Mouse (Mus musculus) adrenal gland, adult (tissue): Measurements from ENCODE around the gene Pdk1.
"Not testable (repeated sequence)": the region's sequence is repeated elsewhere in the genome, so short reads cannot be mapped to it uniquely, and the experiment has no call there.

ENCODE experiments used
- DNase-seq, 2 experiments: peaks; one replicate each; pipeline ENCODE4 v3.0.0; 2022 to 2023; ENCODE audit warnings: low spot score in 1 of 2; ENCODE audit not compliant: inconsistent age in 2 of 2

Pdk1 gene

DNA sequence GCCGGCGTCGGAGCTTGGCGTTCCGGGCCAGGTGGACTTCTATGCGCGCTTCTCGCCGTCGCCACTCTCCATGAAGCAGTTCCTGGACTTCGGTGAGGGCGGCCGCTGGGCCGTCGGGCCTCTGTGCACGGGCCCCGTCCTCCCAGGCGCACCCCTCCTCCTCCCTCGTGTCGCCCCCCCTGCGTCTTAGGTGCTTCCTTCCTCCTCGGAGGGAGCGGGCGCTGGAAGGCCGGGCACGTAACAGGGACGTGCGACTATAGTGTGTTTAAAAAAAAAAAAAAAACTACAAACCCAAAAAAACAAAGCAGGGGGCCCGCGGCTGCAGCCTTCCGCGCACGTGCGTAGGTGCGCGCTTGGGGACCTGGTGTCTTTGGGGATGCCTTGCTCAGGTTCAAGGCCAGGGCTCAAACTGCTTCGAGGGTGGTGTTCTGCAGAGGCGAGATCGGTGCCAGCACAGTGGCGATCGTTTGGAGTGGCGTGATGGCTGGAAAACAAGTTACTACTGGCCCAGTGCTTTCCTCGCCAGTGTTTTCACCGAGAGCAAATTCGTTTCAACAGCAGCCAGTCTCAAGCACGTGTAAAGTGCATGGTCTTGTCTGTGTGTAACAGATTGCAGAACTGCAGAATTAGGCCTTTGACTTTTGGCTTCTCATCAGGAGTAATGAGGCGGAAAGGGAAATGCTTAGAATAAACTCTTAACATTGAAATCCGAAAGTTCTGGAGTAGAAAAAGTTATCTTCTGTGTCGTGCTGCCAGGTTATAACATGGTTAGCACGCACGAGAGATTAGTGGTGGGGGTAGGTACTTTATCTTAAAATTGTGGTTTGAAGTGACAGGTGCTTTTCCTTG is 674 bp downstream of the Pdk1 start:
- peak; percentile 52 to 82 for DNase-seq

DNA sequence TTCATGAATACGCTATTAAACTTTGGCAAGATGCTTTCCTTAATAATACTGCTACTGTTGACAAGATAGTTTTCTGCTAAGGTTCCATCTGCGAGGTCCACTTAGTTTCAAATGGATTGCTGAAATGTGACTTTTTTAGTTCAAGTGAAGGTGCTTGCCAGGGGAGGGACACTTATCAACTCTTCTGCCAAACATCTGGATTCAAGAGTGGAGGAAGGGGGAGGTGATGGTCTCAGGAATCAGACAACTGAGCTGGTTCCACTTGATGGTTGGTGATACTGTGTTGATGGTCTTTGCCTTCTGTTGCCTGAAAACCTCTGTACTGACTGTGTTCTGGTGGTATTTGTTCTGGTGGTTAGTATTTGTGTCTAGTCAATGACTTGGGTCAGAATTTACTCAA is 1.4 kb downstream of the Pdk1 start:
- no peak for DNase-seq

- DNase-seq, result no peak
Measured at GRCm38 (mm10) chr2:71874836-71875235, 1.8 kb downstream of the Pdk1 start.

DNA sequence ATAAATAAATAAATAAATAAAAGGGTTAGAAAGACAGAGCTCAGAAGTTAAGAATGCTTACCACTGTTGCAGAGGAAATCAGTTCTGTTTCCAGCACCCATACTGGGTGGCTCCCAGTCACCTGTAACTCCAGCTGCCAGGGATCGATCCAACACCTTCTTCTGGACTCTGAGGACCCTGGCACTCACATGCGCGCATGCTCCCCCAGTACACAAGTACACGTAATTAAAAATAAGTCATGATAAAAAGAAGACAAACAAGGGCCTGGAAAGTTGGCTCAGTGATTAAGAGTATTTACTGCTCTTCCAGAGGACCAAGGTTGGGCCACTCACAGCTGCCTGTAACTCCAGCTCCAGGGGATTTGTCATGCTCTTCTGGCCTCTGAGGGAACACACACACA is 4.8 kb downstream of the Pdk1 start:
- DNase-seq, result no peak

DNA sequence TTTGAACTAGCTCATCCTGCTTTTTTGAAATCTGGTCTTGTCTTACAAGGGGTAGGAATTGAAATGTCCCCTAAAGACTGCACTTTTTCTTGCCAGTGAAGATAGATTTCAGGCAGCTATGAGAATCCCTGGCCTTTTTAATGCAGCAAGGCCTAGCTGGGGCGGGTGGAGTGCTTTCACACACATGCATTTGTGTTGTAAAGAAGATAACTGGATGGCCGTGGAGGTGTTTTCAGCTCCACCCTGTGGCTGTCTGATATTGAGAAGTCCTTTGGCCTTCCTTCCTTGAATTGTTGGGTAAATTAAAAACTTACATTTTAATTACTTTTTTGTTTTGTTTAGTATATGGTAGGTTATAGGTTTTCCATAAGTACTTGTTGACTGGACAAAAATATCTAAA is 5.4 kb downstream of the Pdk1 start:
- DNase-seq, result no peak

DNA sequence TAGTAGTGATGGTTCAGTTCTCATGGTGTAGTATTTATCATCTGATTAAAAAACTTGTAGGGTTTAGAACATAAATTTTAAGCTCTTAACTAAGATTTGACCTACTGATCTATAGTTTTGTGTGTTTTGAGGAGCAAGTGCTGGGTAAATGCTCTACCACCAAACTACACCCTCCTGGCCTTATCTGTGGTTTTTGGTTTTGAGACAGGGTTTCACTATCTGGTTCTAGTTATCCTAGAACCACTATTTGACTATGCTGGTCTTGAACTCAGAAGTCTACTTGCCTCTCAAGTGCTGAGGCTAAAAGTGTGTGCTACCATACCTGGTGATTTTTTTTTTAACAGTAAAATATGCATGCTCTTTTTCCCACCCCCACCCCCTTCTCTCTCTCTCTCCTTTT is 5.9 kb downstream of the Pdk1 start:
- no peak for DNase-seq

GRCm38 (mm10) chr2:71882914-71883651 is 10.1 kb downstream of the Pdk1 start:
- no peak for DNase-seq

GRCm38 (mm10) chr2:71887269-71887668 is 14.2 kb downstream of the Pdk1 start:
- DNase-seq, result peak in 1 of 2 experiments; percentile 68

GRCm38 (mm10) chr2:71888437-71888836 is 15.4 kb downstream of the Pdk1 start:
- DNase-seq, result no peak

- DNase-seq, result no peak
Measured at GRCm38 (mm10) chr2:71891536-71891935, 18.5 kb downstream of the Pdk1 start.

GRCm38 (mm10) chr2:71892741-71893349 is 19.8 kb downstream of the Pdk1 start:
- peak in 1 of 2 experiments; percentile 67 for DNase-seq

DNA sequence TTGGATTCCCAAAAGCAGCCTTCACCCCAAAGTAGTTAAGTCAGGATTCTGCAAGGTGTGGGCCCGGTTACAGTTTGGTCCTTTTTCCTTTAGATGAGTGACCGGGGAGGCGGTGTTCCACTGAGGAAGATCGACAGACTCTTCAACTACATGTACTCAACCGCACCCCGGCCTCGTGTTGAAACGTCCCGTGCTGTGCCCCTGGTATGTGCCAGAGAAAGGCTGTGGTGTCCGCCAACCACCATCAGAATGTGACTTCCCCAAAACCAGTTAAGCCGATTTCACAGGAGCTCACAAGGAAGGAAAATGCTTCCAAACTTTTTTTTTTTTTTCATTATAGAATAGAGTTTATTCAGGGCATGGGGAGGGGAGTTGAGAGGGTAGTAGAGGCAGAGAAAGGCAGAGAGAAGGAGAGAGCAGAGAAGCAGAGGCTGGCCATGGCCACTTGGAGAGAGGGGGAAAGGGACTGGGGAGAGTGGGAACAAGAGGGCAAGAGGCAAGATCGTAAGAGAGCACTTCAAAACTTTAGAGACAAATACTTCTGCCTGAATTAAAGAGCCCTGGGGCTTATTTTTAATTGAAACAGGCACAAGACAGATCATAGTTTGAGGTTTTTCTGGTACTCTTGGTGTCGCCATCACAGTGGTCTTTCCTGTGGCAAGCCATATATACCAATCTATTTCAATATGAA is 22.7 kb downstream of the Pdk1 start:
- no peak for DNase-seq

GRCm38 (mm10) chr2:71897420-71897819 is 24.4 kb downstream of the Pdk1 start:
- no peak for DNase-seq

DNA sequence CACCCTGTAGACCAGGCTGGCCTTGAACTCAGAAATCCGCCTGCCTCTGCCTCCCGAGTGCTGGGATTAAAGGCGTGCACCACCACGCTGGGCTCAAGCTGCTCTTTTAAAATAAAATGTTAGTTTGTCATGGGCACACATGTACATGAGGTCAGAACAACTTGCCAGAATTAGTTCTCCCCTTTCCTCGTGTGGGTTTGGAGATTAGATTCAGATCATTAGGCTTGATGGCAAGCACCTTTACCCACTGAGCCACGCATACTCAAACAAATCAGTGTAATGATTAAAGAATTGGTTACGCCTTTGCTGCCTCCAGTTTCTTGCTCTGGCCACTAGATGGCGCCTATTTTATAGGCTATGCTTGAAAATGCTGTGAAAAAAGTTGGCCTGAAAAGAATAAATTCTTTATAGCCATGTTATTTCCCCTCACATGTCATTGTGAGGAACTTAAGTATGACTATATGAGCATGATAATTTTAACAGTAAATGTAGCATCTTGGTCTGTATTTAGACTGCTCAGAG is 25.4 kb downstream of the Pdk1 start:
- peak; percentile 18 to 73 for DNase-seq

- DNase-seq, result no peak
Measured at GRCm38 (mm10) chr2:71899886-71900285, 26.9 kb downstream of the Pdk1 start.

GRCm38 (mm10) chr2:71905154-71905553 is 32.1 kb downstream of the Pdk1 start:
- DNase-seq, result no peak

GRCm38 (mm10) chr2:71906356-71906755 is 33.3 kb downstream of the Pdk1 start:
- DNase-seq, result not testable (repeated sequence)

GRCm38 (mm10) chr2:71913911-71914310 is 40.9 kb downstream of the Pdk1 start:
- DNase-seq, result no peak

DNA sequence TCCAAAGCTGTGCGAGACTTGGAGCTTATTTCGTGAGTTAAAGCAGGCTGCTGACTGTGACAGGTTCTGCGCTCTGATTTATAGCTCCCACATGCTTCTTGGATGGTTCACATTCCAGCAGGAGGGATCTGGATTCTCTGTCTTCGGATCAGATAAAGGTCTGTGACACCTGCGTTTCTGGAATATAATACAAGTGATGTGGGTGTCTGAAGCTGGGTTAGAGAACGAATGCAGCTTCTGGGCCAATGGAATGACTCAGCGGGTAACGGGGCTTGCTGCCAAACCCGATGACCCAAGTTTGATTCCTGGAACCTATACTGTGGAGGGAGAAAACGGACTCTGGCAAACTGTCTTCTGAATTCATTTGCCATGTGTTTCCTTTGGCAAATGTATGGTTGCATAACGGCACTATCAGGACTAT is 46.2 kb downstream of the Pdk1 start:
- DNase-seq, result peak in 1 of 2 experiments; percentile 72

- DNase-seq, result not testable (repeated sequence)
Measured at GRCm38 (mm10) chr2:71924931-71925330, 51.9 kb downstream of the Pdk1 start.

DNA sequence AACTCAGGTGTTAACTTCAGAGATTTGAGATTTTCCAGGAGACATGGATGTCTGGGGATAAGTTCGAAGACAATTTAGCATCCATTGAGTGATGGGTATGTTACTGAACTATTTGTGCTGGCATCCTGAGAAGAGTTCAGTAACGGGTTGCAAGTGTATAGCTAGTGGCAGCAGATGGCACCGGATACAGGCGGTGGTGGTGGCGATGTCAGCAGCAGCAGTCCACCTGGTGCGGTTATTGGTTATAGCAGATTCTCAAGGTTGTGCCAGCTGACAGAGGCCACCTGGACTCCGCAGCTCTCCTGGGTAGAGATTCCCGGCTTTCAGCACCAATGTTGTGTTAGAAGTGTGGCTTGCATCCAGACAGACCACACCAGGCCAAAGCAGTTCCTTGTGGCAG is 61.0 kb downstream of the Pdk1 start:
- no peak for DNase-seq
